Mouse (Mus musculus): Measurements from ENCODE around the gene Acad10.

- no peak for TF ChIP-seq CTCF (conservative IDR thresholded peaks at IDR 0.05 in 1 of 2, IDR thresholded peaks at IDR 0.05 in 1 of 2; ENCODE audit: low read depth in 2 of 2, low read length in 2 of 2)
- TF ChIP-seq POLR2AphosphoS2 (IDR thresholded peaks at IDR 0.05; ENCODE audit: low read depth, low read length): no peak
- TF ChIP-seq ZNF384 (IDR thresholded peaks at IDR 0.05; ENCODE audit: low read depth, low read length): no peak
- TF ChIP-seq POLR2A (IDR thresholded peaks at IDR 0.05; ENCODE audit: low read depth, low read length): peak; percentile 93
- no peak for TF ChIP-seq TBP (conservative IDR thresholded peaks at IDR 0.05; ENCODE audit: low read depth, low read length)
- no peak for TF ChIP-seq CHD2 (IDR thresholded peaks at IDR 0.05; ENCODE audit: low read length)
- TF ChIP-seq NELFE (IDR thresholded peaks at IDR 0.05; ENCODE audit: low read depth, low read length): peak; percentile 95
- TF ChIP-seq USF1 (IDR thresholded peaks at IDR 0.05; ENCODE audit: low read depth, low read length): no peak
- TF ChIP-seq MAX (IDR thresholded peaks at IDR 0.05; ENCODE audit: low read length): peak; percentile 25; the same call in 1 of the 2 replicates
- TF ChIP-seq MAFK (IDR thresholded peaks at IDR 0.05; ENCODE audit: insufficient replicate concordance, low read length): no peak
- 0 out of 2 replicates have a peak, but pooled peaks have one; percentile 56 for TF ChIP-seq SIN3A (IDR thresholded peaks at IDR 0.05; ENCODE audit: low read length)
These were observed at the start of gene Acad10, which contains the start of gene Brap for GRCm38 (mm10) chr5:121660059-121660896.

Data from CH12.LX (cell line).